Mouse (Mus musculus) brown adipose tissue, adult 24 weeks (tissue): ENCODE measurements around the gene Colgalt1. TPM values are rescaled to one million over a fixed set of nuclear protein-coding genes. Genes with fewer than 3 reads are reported as not detected.

ENCODE experiments used
- H3K27ac ChIP-seq: fragments of 200-500 bp; replicated peaks from 2 replicates; pipeline ENCODE4 v1.5.1; 2012; ENCODE audit warnings: low read depth, mild to moderate bottlenecking, low read length
- H3K4me1 ChIP-seq: fragments of 200-500 bp; 2 replicates; pipeline ENCODE4 v1.6.1; 2012; ENCODE audit warnings: low read length, mixed read lengths; ENCODE audit not compliant: control insufficient read depth, insufficient read depth, insufficient read length
- H3K4me3 ChIP-seq: fragments of 200-500 bp; 2 replicates; pipeline ENCODE4 v1.5.1; 2012; ENCODE audit warnings: low read depth, mild to moderate bottlenecking, low read length, moderate library complexity; ENCODE audit not compliant: insufficient read depth
- polyA plus RNA-seq: library from polyadenylated mRNA; stranded (reverse); fragments of >200 nt; gene quantifications from 2 replicates; pipeline ENCODE4 v1.2.4, GENCODE M21; 2012; ENCODE audit not compliant: missing spikeins, insufficient read depth, insufficient read length

Gene Colgalt1
- polyA plus RNA-seq, 1 experiment: 20.1 TPM

GRCm38 (mm10) chr8:71596798-71597197 is 14.0 kb upstream of the Colgalt1 start:
- Histone ChIP-seq H3K4me3 (no peak overlapping the region), H3K27ac (no peak overlapping the region), H3K4me1 (peaks cover 10% of the 10 kb centered on the region)

DNA sequence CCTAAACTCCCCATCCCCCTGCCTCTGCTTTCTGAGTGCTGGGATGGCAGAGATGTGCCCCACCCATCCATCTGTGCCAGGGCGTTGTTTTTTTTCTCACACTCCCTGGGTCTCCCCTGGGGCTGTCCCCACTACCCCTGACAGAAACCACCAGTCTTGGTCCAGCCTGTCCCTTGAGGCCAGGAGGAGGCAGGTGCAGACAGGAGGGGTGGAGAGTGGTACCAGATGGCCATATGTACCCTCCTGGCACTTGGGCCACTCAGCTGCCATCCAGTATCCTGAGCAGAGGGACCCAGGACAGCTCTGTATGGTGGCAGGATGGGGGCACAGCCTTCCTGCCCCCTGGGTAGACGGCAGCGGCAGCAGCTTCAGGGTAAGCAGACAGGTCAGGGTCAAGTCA is 13.3 kb upstream of the Colgalt1 start, which contains the start of gene Fam129c:
Fam129c (plus strand) TSS at position 198 of the 400 bp plus-strand sequence.
- H3K4me3 ChIP-seq: no peak within 1 kb of the TSS
- H3K4me1 ChIP-seq: peaks cover 10% of the 10 kb centered on the region
- H3K27ac ChIP-seq: no peak within 1 kb of the TSS

DNA sequence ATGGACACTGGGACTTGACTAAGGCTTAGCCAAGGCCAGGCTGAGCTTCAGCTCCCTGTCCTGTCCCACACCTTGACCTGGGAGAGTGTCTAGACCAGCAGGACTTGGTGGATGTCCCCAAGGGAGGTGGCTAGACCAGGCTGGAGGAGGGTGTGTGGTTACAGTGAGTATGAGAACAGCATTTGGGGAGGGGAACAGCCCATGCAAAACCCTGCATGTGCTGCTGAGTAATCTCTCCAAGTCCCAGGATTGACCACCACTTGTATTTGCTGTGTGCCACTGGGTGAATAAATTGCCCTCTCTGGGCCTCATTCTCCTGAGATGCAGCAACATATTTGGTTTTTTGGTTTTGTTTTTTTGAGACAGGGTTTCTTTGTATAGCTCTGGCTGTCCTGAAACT is 12.4 kb upstream of the Colgalt1 start:
- H3K4me1 ChIP-seq: peaks cover 7% of the 10 kb centered on the region; the same call in 1 of the 2 replicates
- H3K4me3 ChIP-seq: no peak overlapping the region
- H3K27ac ChIP-seq: no peak overlapping the region

DNA sequence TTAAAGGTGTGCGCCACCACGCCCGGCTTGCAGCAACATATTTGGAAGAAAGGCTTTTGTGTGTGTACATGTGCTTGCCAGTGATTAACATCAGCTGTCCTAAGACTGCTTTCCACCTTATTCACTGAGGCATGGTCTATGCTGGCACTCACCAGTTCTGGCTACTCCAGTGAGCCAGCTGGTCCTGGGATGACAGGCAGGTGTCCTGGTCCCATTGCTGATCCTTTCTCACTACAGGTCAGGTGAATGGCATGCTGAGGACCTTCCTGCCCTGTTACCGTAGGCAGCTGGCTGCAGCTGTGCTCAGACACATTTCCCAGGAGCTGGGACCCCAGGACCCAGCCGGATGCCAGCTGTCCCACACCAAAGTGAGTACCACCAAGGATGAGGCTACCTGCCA is 12.0 kb upstream of the Colgalt1 start:
- Histone ChIP-seq H3K4me3 (no peak overlapping the region), H3K4me1 (peaks cover 5% of the 10 kb centered on the region; the same call in 1 of the 2 replicates), H3K27ac (no peak overlapping the region)

DNA sequence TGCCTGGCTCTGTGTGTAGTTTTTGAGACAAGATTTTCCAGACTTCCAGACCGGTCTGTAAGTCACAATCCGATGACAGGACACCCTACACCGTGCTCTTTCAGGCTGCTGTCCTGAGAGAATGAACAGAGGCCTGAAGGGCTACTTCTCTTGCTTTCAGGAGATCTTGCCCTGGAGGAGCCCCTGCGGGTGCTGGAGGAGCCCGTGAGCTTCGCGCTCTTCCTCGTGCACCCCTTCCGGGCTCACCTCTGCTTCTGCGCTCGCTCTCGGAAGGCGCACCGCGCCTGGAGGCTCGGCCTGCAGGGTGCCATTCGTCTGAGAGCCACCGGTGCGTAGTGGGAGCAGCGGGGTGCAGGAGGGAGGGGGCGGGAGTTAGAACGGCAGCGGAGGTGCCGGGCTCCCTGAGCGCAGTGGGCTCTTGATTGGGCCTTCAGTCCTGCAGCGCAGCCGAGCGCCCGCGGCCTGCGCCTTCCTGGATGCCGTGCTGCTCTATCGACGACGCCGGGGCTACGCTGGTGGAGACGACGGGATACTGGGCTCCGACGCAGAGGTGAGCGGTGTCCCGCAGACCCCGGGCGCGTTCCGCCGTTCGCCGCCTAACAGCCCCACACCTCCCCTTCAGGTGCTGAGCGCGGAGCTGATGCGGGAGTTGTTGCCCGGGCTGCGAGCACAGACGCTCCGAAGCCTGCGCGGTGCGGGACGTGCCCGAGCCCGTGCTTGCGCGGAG is 8.7 kb upstream of the Colgalt1 start:
- no peak overlapping the region for H3K27ac ChIP-seq
- peaks cover 2% of the 10 kb centered on the region; the same call in 1 of the 2 replicates for H3K4me1 ChIP-seq
- peak overlapping the region; percentile 32 for H3K4me3 ChIP-seq

DNA sequence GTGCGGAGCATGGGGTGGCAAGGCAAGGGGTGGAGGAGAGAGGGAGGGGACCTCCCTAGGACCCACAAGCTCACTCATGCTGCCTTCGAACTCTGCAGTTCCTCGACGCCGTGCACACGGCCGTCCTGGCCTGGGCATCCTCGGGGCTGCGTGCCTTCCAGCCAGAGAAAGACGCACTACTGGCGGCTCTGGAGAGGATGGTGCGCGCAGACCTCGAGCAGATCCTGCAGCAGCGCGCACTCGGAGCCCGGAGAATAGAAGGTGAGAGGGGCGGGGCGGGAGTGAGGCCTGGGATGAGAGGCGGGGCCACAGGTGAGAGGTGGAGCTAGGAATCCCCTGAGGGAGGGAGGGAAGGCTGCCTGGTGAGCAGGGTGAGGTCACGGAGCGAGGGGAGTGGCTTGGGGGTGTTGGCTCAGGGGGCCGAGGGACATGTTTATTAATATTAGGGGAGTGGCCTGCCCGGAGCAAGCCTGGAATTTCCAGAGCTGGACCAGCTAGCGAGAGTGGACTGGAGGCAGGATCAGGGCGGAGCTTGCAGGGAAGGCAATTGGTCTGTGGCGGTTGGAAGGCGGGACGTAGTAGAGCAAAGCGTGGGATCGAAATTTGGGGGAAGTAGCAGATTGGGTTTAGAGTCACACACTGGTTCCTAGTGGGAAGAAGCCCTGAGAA is 8.0 kb upstream of the Colgalt1 start:
- peaks cover 2% of the 10 kb centered on the region; the same call in 1 of the 2 replicates for H3K4me1 ChIP-seq
- H3K4me3 ChIP-seq: peak overlapping the region; percentile 32
- H3K27ac ChIP-seq: no peak overlapping the region

GRCm38 (mm10) chr8:71604021-71604420 is 6.8 kb upstream of the Colgalt1 start:
- Histone ChIP-seq H3K27ac (no peak overlapping the region), H3K4me3 (no peak overlapping the region), H3K4me1 (peaks cover 2% of the 10 kb centered on the region; the same call in 1 of the 2 replicates)

DNA sequence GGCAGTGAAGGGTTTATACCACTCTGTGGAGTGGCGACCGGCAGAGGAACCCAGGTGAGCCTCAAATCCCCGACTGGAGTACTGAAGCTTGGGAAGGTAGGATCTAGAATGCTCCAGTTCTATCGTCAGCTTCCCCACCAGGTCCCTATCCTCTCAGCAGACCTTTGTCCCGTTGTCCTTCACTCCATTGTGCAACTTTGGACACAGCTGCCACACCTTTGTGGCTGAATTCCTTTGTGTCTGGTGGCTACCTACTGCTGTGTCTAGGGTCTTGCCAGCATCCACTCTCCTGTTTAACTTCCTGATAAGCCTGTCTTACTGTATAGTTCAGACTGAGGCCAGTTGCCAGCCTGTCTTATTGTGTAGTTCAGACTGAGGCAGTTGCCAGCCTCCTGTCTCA is 1.3 kb downstream of the Colgalt1 start:
- peak overlapping the region; percentile 8; the same call in 1 of the 2 replicates for H3K27ac ChIP-seq
- peak overlapping the region; percentile 79 for H3K4me3 ChIP-seq
- peaks cover 7% of the 10 kb centered on the region for H3K4me1 ChIP-seq

DNA sequence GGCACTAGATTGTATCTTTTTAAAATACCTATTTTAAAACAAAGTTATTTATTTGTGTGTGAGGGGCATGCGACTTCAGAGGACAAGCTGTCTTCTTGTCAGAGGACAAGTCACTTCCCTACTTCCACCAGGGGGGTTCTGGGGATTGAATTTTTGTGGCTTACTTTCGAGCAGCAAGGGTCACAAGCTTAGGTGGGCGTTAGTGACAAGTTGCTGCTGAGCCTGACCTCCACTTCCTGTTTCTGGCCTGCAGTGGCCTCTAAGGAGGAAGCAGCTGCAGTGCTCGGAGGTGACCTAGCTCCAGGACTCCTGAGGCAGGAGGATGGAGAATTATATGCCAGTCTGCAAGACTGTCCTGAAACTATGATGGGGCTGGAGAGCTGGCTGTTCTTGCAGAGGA is 2.6 kb downstream of the Colgalt1 start:
- H3K4me3 ChIP-seq: no peak overlapping the region
- peaks cover 7% of the 10 kb centered on the region for H3K4me1 ChIP-seq
- no peak overlapping the region for H3K27ac ChIP-seq

GRCm38 (mm10) chr8:71619786-71620185 is 9.0 kb downstream of the Colgalt1 start:
- H3K4me1 ChIP-seq: no peaks in the 10 kb centered on the region
- H3K27ac ChIP-seq: no peak overlapping the region
- H3K4me3 ChIP-seq: no peak overlapping the region

GRCm38 (mm10) chr8:71625088-71625487 is 14.3 kb downstream of the Colgalt1 start:
- H3K27ac ChIP-seq: no peak overlapping the region
- peaks cover 19% of the 10 kb centered on the region for H3K4me1 ChIP-seq
- H3K4me3 ChIP-seq: no peak overlapping the region

GRCm38 (mm10) chr8:71626753-71627152 is 16.0 kb downstream of the Colgalt1 start:
- 0 out of 2 replicates have a peak overlapping the region, but pooled peaks have one; percentile 91 for H3K27ac ChIP-seq
- no peak overlapping the region for H3K4me3 ChIP-seq
- H3K4me1 ChIP-seq: peaks cover 19% of the 10 kb centered on the region

DNA sequence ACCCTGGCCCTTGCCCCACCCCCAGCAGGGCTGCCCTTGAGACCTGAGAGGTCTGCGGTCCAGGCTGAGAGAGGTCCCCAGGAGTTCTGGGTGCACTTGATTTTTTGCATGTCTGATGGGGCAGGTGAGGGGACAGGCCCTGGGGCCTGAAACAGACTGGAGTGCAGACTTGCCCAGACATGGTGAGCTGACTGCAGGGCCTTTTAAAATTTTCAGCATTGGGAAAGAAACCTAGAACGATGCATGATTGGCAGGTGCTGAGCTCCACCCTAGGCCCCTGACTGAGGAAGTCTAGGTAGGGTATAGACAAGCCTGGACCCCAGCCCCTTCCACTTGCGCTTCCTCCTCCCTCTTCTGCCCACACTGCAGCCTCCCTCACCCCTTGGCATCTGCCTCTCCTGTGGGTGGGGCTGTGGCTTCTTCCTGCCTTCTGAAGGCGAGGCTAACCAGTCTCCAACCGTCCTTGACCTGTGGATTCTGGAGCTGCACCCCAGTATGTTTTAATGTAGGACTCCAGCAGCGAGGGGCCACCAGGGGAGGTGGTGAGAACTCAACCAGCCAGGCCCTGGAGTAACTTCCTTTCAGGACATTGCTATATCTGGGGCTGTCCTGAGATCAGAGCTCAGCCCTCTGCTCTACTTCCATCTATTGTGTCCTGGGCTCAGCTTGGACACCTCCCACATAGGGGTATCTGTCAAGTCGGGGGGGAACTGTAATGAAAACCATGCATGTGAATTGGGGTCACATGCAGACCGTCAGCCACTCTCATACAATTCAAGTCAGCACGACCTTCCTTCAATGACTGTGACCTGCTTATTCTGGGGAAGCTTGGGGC is 16.7 kb downstream of the Colgalt1 start:
- no peak overlapping the region for H3K4me3 ChIP-seq
- H3K27ac ChIP-seq: peak overlapping the region; percentile 91
- peaks cover 19% of the 10 kb centered on the region for H3K4me1 ChIP-seq

GRCm38 (mm10) chr8:71628396-71629095 is 17.7 kb downstream of the Colgalt1 start:
- H3K27ac ChIP-seq: peak overlapping the region; percentile 91
- H3K4me1 ChIP-seq: peaks cover 19% of the 10 kb centered on the region
- H3K4me3 ChIP-seq: peak overlapping the region; percentile 75
